8 mouse cellular contexts compared by ENCODE assay signal in the genomic region with DNA sequence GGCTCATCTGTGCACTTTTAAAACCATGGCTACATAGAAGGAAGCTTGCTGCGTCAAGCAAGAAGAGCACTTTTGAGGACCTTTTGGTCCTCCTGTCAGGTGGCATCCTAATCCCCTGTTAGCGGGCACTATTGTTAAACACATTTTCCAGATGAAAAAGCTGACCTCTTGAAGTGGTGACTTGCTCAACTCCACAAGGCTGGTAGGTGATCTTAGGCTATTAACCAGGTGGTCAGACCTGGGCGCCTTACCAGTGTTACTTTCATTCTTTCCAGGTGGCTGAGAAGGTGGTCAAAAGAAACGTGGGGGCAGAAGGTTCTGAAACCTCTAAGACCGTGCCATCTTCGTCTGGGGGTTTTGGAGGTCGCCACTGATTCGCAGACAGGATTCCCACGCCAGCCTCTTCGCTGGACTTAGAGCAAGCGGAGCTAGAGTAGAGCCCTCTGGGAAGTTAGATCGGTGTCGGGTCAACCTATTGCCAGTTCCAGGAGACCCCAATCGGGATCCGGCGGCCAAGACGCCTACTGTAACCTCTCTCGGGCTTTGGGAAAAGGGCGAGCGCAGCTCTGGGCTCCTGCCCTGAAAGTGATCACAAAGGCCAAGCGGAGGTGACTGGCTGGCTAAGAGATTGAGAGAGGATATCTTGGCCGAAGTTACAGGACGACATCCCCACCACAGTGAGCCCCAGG. TPM values are rescaled to one million over a fixed set of nuclear protein-coding genes. Genes with fewer than 3 reads are reported as not detected.
DNase-seq lines count a peak whose midpoint lies in the region; ATAC-seq and TF ChIP-seq lines count a peak whose summit lies in the region.

No protein-coding gene starts in this region.

- peak overlapping the region; percentile 68 for H3K4me3 ChIP-seq in layer of hippocampus, adult 2 months
- H3K4me3 ChIP-seq in cortical plate, adult 2 months (ENCODE audit: insufficient read depth, low read length): peak overlapping the region; percentile 60
- peak overlapping the region; percentile 53 for H3K4me3 ChIP-seq in hindbrain, embryonic 15.5 days
- peak overlapping the region; percentile 66 for H3K4me3 ChIP-seq in midbrain, embryonic 15.5 days

- no peak for TF ChIP-seq CTCF in layer of hippocampus, adult 2 months (conservative IDR thresholded peaks at IDR 0.05)
- TF ChIP-seq CTCF in cortical plate, adult 2 months (IDR thresholded peaks at IDR 0.05; ENCODE audit: extremely low read depth, insufficient read depth, low read length): no peak

- H3K27me3 ChIP-seq in hindbrain, embryonic 15.5 days: no peaks in the 10 kb centered on the region
- 0 out of 2 replicates have a peak, but pooled peaks cover 10% of the 10 kb centered on the region for H3K27me3 ChIP-seq in midbrain, embryonic 15.5 days (replicated peaks)

- H3K4me2 ChIP-seq in hindbrain, embryonic 15.5 days: peak overlapping the region; percentile 76
- peak overlapping the region; percentile 99 for H3K4me2 ChIP-seq in midbrain, embryonic 15.5 days

- no peaks in the 10 kb centered on the region for H3K9me3 ChIP-seq in hindbrain, embryonic 15.5 days
- H3K9me3 ChIP-seq in midbrain, embryonic 15.5 days: no peaks in the 10 kb centered on the region

- ATAC-seq in hindbrain, embryonic 15.5 days (ENCODE audit: low FRiP score, low read depth): no peak
- no peak for ATAC-seq in midbrain, embryonic 15.5 days (replicated peaks)
- ATAC-seq in granulocyte monocyte progenitor cell, adult 5-6 weeks (replicated peaks; ENCODE audit: poor library complexity, severe bottlenecking): no peak

- H3K36me3 ChIP-seq in hindbrain, embryonic 15.5 days: peaks cover 9% of the 10 kb centered on the region; the same call in 1 of the 2 replicates
- 0 out of 2 replicates have a peak, but pooled peaks cover 6% of the 10 kb centered on the region for H3K36me3 ChIP-seq in midbrain, embryonic 15.5 days (replicated peaks)

- H3K27ac ChIP-seq in layer of hippocampus, adult 2 months: peak overlapping the region; percentile 91
- peak overlapping the region; percentile 48 for H3K27ac ChIP-seq in cortical plate, adult 2 months (ENCODE audit: insufficient read depth, low read length)
- H3K27ac ChIP-seq in hindbrain, embryonic 15.5 days (replicated peaks): peak overlapping the region; percentile 20; the same call in 1 of the 2 replicates
- H3K27ac ChIP-seq in midbrain, embryonic 15.5 days: peak overlapping the region; percentile 58; the same call in 1 of the 2 replicates

- peak overlapping the region; percentile 42 for H3K9ac ChIP-seq in hindbrain, embryonic 15.5 days
- peak overlapping the region; percentile 62 for H3K9ac ChIP-seq in midbrain, embryonic 15.5 days

- H3K4me1 ChIP-seq in cortical plate, adult 2 months (ENCODE audit: control insufficient read depth, insufficient read depth, low read length): peaks cover 4% of the 10 kb centered on the region
- H3K4me1 ChIP-seq in hindbrain, embryonic 15.5 days (replicated peaks): peaks cover 19% of the 10 kb centered on the region
- peaks cover 21% of the 10 kb centered on the region for H3K4me1 ChIP-seq in midbrain, embryonic 15.5 days

- no peak for TF ChIP-seq POLR2A in cortical plate, adult 2 months (IDR thresholded peaks at IDR 0.05; ENCODE audit: extremely low read depth, insufficient read depth, low read length)

- DNase-seq in layer of hippocampus, adult 2 months (ENCODE audit: low spot score in 2 of 2): no peak
- DNase-seq in layer of hippocampus, postnatal 36 days: no peak
- DNase-seq in spleen, postnatal 4 days (ENCODE audit: low spot score in 2 of 2): no peak
- DNase-seq in right cerebral cortex, adult 2 months (ENCODE audit: low spot score in 2 of 2): no peak

- 5% methylated on average over 23 of the region's 23 CpGs for WGBS in hindbrain, embryonic 15.5 days
- WGBS in midbrain, embryonic 15.5 days: 5% methylated on average over 23 of the region's 23 CpGs

RNA-seq across cellular contexts. Expression of a gene that starts 0.7 kb away (rescaled TPM):
- 10 to 100 TPM; 18.0 to 20.7 TPM for total RNA-seq in layer of hippocampus, adult 2 months (2021)
- 10 to 100 TPM; 16.0 to 18.4 TPM for total RNA-seq in layer of hippocampus, postnatal 36 days (2021)
- polyA plus RNA-seq in cortical plate, adult 2 months (2012; rRNA removed): 36.3 and 41.1 TPM in 2 replicates
- polyA plus RNA-seq in hindbrain, embryonic 15.5 days (2015; fragmentation: Nextera tagmentation; extraction: Ambion mirVana): 7.8 and 9.6 TPM in 2 replicates
- 6.3 and 7.3 TPM in 2 replicates for polyA plus RNA-seq in midbrain, embryonic 15.5 days (2015; fragmentation: Nextera tagmentation; extraction: Ambion mirVana)
- 9.9 and 12.0 TPM in 2 replicates for total RNA-seq in granulocyte monocyte progenitor cell, adult 5-6 weeks (2014; fragmentation: Nextera tagmentation)
- total RNA-seq in granulocyte monocyte progenitor cell, adult 5-6 weeks (2017): 4.5 and 10.7 TPM in 2 replicates

RNA-seq across cellular contexts. Expression of a gene that starts 19.0 kb away (rescaled TPM):
- 1 to 10 TPM; 7.0 to 8.3 TPM for total RNA-seq in layer of hippocampus, adult 2 months (2021)
- 1 to 10 TPM; 5.5 to 7.1 TPM for total RNA-seq in layer of hippocampus, postnatal 36 days (2021)
- 14.4 and 16.8 TPM in 2 replicates for polyA plus RNA-seq in cortical plate, adult 2 months (2012; rRNA removed)
- polyA plus RNA-seq in hindbrain, embryonic 15.5 days (2015; fragmentation: Nextera tagmentation; extraction: Ambion mirVana): 4.3 and 4.6 TPM in 2 replicates
- polyA plus RNA-seq in midbrain, embryonic 15.5 days (2015; fragmentation: Nextera tagmentation; extraction: Ambion mirVana): 2.9 and 4.6 TPM in 2 replicates
- 15.1 and 19.7 TPM in 2 replicates for total RNA-seq in granulocyte monocyte progenitor cell, adult 5-6 weeks (2014; fragmentation: Nextera tagmentation)
- total RNA-seq in granulocyte monocyte progenitor cell, adult 5-6 weeks (2017): 13.2 and 13.9 TPM in 2 replicates

RNA-seq across cellular contexts. Expression of a gene that starts 35.6 kb away (rescaled TPM):
- 100 to 1,000 TPM in 1 of 2 experiments, 10 to 100 TPM in 1; 91.7 to 101 TPM for total RNA-seq in layer of hippocampus, adult 2 months (2021)
- 100 to 1,000 TPM in 1 of 2 experiments, 10 to 100 TPM in 1; 88.2 to 105 TPM for total RNA-seq in layer of hippocampus, postnatal 36 days (2021)
- polyA plus RNA-seq in cortical plate, adult 2 months (2012; rRNA removed): 107 and 126 TPM in 2 replicates
- 60.0 and 65.0 TPM in 2 replicates for polyA plus RNA-seq in hindbrain, embryonic 15.5 days (2015; fragmentation: Nextera tagmentation; extraction: Ambion mirVana)
- 70.3 and 74.2 TPM in 2 replicates for polyA plus RNA-seq in midbrain, embryonic 15.5 days (2015; fragmentation: Nextera tagmentation; extraction: Ambion mirVana)
- total RNA-seq in granulocyte monocyte progenitor cell, adult 5-6 weeks (2014; fragmentation: Nextera tagmentation): 34.6 and 35.5 TPM in 2 replicates
- total RNA-seq in granulocyte monocyte progenitor cell, adult 5-6 weeks (2017): 21.1 and 26.4 TPM in 2 replicates

RNA-seq across cellular contexts. Expression of a gene that starts 37.9 kb away (rescaled TPM):
- 10 to 100 TPM; 62.5 to 68.2 TPM for total RNA-seq in layer of hippocampus, adult 2 months (2021)
- total RNA-seq in layer of hippocampus, postnatal 36 days (2021): 10 to 100 TPM; 60.3 to 69.8 TPM
- polyA plus RNA-seq in cortical plate, adult 2 months (2012; rRNA removed): 56.8 and 57.0 TPM in 2 replicates
- polyA plus RNA-seq in hindbrain, embryonic 15.5 days (2015; fragmentation: Nextera tagmentation; extraction: Ambion mirVana): 29.5 and 33.5 TPM in 2 replicates
- 30.1 and 30.6 TPM in 2 replicates for polyA plus RNA-seq in midbrain, embryonic 15.5 days (2015; fragmentation: Nextera tagmentation; extraction: Ambion mirVana)
- total RNA-seq in granulocyte monocyte progenitor cell, adult 5-6 weeks (2014; fragmentation: Nextera tagmentation): 19.1 and 21.9 TPM in 2 replicates
- 6.7 and 7.1 TPM in 2 replicates for total RNA-seq in granulocyte monocyte progenitor cell, adult 5-6 weeks (2017)

RNA-seq across cellular contexts. Expression of a gene that starts 42.0 kb away (rescaled TPM):
- total RNA-seq in layer of hippocampus, adult 2 months (2021): 10 to 100 TPM; 65.6 to 67.0 TPM
- total RNA-seq in layer of hippocampus, postnatal 36 days (2021): 10 to 100 TPM; 63.5 to 69.2 TPM
- polyA plus RNA-seq in cortical plate, adult 2 months (2012; rRNA removed): 84.2 and 91.9 TPM in 2 replicates
- polyA plus RNA-seq in hindbrain, embryonic 15.5 days (2015; fragmentation: Nextera tagmentation; extraction: Ambion mirVana): 130 and 140 TPM in 2 replicates
- polyA plus RNA-seq in midbrain, embryonic 15.5 days (2015; fragmentation: Nextera tagmentation; extraction: Ambion mirVana): 154 and 162 TPM in 2 replicates
- 1.5 and 2.5 TPM in 2 replicates for total RNA-seq in granulocyte monocyte progenitor cell, adult 5-6 weeks (2014; fragmentation: Nextera tagmentation)
- total RNA-seq in granulocyte monocyte progenitor cell, adult 5-6 weeks (2017): 0.09 and 0.72 TPM in 2 replicates

Comparison
In these comparisons a context has a peak if more than half of its experiments do, and no peak if none do; other contexts are left out.
1. H3K27ac ChIP-seq: peak in every context shown above with its lines; median percentile 91 in layer of hippocampus, adult 2 months; 58 in midbrain, embryonic 15.5 days; 48 in cortical plate, adult 2 months; 20 in hindbrain, embryonic 15.5 days.